Mouse (Mus musculus) hindbrain, embryonic 16.5 days (tissue): ENCODE measurements around the gene B3gat3. TPM values are rescaled to one million over a fixed set of nuclear protein-coding genes. Genes with fewer than 3 reads are reported as not detected.

Experiments
- ATAC-seq: fragments of 200-750 bp; cut with Nextera tagmentation; 2 replicates; pipeline ENCODE4 v1.8.0; 2017; ENCODE audit warnings: moderate TSS enrichment, moderate library complexity
- H3K27ac ChIP-seq: fragments of 300-500 bp; sonication (generic); 2 replicates; pipeline ENCODE4 v1.5.1; 2014; ENCODE audit warnings: low read depth, mild to moderate bottlenecking, control low read depth, low read length, moderate library complexity
- H3K27me3 ChIP-seq: fragments of 300-500 bp; sonication (generic); replicated peaks from 2 replicates; pipeline ENCODE4 v1.6.1; 2014; ENCODE audit warnings: low read length; ENCODE audit not compliant: control insufficient read depth, insufficient read depth
- H3K36me3 ChIP-seq: fragments of 300-500 bp; sonication (generic); 2 replicates; pipeline ENCODE4 v1.6.1; 2014; ENCODE audit warnings: mild to moderate bottlenecking, low read length, moderate library complexity, mixed read lengths; ENCODE audit not compliant: control insufficient read depth, insufficient read depth
- H3K4me1 ChIP-seq: fragments of 300-500 bp; sonication (generic); 2 replicates; pipeline ENCODE4 v1.6.1; 2014; ENCODE audit warnings: low read depth, low read length; ENCODE audit not compliant: control insufficient read depth, insufficient read depth
- H3K4me2 ChIP-seq: fragments of 300-500 bp; sonication (generic); 2 replicates; pipeline ENCODE4 v1.6.1; 2014; ENCODE audit warnings: mild to moderate bottlenecking, low read length, control low read depth, moderate library complexity
- H3K4me3 ChIP-seq: fragments of 300-500 bp; sonication (generic); 2 replicates; pipeline ENCODE4 v1.5.1; 2014; ENCODE audit warnings: mild to moderate bottlenecking, low read length, control low read depth, moderate library complexity
- H3K9ac ChIP-seq: fragments of 300-500 bp; sonication (generic); 2 replicates; pipeline ENCODE4 v1.6.1; 2014; ENCODE audit warnings: low read depth, mild to moderate bottlenecking, control low read depth, low read length, moderate library complexity
- H3K9me3 ChIP-seq: fragments of 300-500 bp; sonication (generic); 2 replicates; pipeline ENCODE4 v1.6.1; 2014; ENCODE audit warnings: mild to moderate bottlenecking, low read length, moderate library complexity; ENCODE audit not compliant: control insufficient read depth
- WGBS: fragments of 180-500 bp; shearing (Covaris S2); extraction: QIAGEN DNeasy Blood & Tissue Kit; methylation state at CpG from one replicate; pipeline ENCODE4 v1.1.7; 2014; 5-methylcytosine and 5-hydroxymethylcytosine counted together
- polyA plus RNA-seq: library from polyadenylated mRNA; unstranded; fragments of >200 nt; fragmentation: Nextera tagmentation; extraction: Ambion mirVana; gene quantifications from 2 replicates; pipeline ENCODE4 v1.2.1, GENCODE M21; 2015

Gene B3gat3
- polyA plus RNA-seq, 1 experiment from 2014 or later = 99.5 TPM

GRCm38 (mm10) chr19:8945251-8945650 is 25.1 kb downstream of the B3gat3 start:
- Histone ChIP-seq H3K9me3 (no peaks in the 10 kb centered on the region), H3K27me3 (no peaks in the 10 kb centered on the region), H3K36me3 (peaks cover 41% of the 10 kb centered on the region), H3K4me2 (peak overlapping the region; percentile 38), H3K9ac (no peak overlapping the region; the same call in 1 of the 2 replicates), H3K27ac (no peak overlapping the region), H3K4me1 (peaks cover 22% of the 10 kb centered on the region), H3K4me3 (peak overlapping the region; percentile 13; the same call in 1 of the 2 replicates)
- ATAC-seq = no peak
- 86% methylated on average over 6 of the region's 6 CpGs for WGBS

DNA sequence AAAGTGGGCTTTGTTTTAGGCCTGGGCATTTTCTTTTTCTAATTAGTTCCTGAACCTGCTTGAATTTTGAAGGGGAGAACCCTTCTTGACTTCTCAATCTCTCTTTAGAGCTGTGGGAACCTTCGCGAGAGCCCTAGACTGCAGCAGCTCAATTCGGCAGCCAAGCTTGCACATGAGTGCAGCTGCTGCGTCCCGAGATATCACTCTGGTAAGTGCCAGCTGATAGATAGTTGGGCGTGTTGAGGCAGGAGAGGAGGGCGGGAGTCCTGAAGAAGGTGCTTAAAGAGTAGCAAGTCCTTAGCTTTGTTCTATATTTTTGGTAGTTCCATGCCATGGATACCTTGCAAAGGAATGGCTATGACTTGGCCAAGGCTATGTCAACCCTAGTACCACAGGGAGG is 26.8 kb downstream of the B3gat3 start:
- no peak overlapping the region for H3K27ac ChIP-seq
- no peak for ATAC-seq
- 90% methylated on average over 7 of the region's 7 CpGs for WGBS

DNA sequence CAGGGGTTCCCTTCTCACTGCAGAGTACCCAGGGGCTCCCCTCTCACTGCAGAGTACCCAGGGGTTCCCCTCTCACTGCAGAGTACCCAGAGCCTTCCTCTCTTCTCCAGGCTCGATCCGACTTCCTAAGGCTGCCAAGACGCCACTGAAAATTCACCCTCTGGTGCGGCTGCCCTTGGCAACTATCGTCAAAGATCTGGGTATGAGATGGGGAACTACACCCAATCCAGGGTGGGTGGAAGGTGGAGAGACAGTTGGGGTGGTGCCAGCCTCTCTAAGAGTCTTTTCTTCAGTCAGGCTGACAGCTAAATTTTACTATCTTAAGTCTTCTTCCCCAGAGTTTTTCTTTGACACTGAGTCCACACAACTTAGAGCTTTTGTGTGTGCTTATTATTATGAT is 30.0 kb downstream of the B3gat3 start:
- Histone ChIP-seq H3K9me3 (no peaks in the 10 kb centered on the region), H3K36me3 (peaks cover 52% of the 10 kb centered on the region), H3K4me2 (no peak overlapping the region), H3K4me3 (no peak overlapping the region), H3K27me3 (no peaks in the 10 kb centered on the region), H3K27ac (no peak overlapping the region), H3K4me1 (peaks cover 19% of the 10 kb centered on the region), H3K9ac (no peak overlapping the region)
- 89% methylated on average over 5 of the region's 5 CpGs for WGBS
- ATAC-seq = no peak

More for the DNA sequence above, 26.8 kb downstream of the B3gat3 start:
- H3K27me3 ChIP-seq = no peaks in the 10 kb centered on the region
- peaks cover 16% of the 10 kb centered on the region for H3K4me1 ChIP-seq
- H3K9me3 ChIP-seq = no peaks in the 10 kb centered on the region
- H3K4me3 ChIP-seq = no peak overlapping the region
- no peak overlapping the region for H3K9ac ChIP-seq
- peaks cover 55% of the 10 kb centered on the region for H3K36me3 ChIP-seq
- no peak overlapping the region for H3K4me2 ChIP-seq

- H3K4me2 ChIP-seq = no peak overlapping the region
- H3K36me3 ChIP-seq = peaks cover 41% of the 10 kb centered on the region
- H3K4me3 ChIP-seq = no peak overlapping the region
- H3K9me3 ChIP-seq = no peaks in the 10 kb centered on the region
- H3K9ac ChIP-seq = no peak overlapping the region
- no peaks in the 10 kb centered on the region for H3K27me3 ChIP-seq
- peaks cover 22% of the 10 kb centered on the region for H3K4me1 ChIP-seq
- peak overlapping the region; percentile 86 for H3K27ac ChIP-seq
- 73% methylated on average over 9 of the region's 9 CpGs for WGBS
- ATAC-seq = no peak
Observed at GRCm38 (mm10) chr19:8952241-8952640, 32.1 kb downstream of the B3gat3 start.

DNA sequence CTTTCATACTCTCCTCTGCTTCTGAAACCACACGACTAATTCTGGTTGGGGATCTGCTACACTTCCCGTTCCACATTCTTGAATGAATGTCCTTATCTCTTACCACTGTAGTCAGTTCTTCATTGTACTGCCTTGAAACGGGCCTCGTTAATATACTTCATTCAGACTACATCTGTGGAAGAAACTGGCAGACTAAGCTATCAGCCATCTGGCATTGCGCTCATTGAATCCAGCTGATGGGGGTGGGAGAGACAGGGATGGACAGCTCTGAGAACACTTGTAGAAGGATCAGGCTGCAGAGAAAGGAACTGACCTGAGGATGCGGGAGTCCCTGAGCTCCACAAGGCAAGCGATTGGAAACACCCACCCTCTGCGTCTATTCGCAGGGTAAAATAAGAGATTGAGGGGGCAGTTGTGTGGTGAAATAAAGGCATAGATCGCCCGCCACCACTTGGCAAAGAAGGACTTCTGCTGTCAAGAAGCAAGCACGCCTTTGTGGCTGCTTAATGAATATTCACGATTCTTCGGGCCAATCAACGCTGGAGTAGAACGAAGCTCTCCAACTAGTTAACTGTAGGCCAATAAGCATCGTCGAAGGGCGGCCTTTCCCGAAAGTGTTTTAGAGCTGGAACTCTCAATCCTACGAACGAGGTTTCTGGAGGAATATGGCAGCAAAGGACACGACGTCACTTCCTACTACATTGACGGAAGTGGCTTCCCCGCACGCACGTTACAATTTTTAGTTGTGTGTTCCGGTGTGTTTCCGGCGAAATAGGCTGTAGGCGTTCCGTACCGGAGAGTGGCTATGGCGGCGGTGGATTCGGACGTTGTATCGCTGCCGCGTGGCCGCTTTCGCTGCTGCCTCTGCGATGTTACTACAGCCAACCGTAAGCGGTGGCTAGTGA is 33.2 kb downstream of the B3gat3 start, which contains the start of gene Tut1:
Gene Tut1, plus strand, starts transcription at position 713 of the 905 bp plus-strand sequence.
- H3K9me3 ChIP-seq = no peaks in the 10 kb centered on the region
- H3K4me1 ChIP-seq = peaks cover 22% of the 10 kb centered on the region
- H3K27me3 ChIP-seq = no peaks in the 10 kb centered on the region
- H3K4me3 ChIP-seq = peak within 1 kb of the TSS; percentile 69
- H3K27ac ChIP-seq = peak within 1 kb of the TSS; percentile 86
- H3K9ac ChIP-seq = peak within 1 kb of the TSS; percentile 73
- H3K4me2 ChIP-seq = peak within 1 kb of the TSS; percentile 68
- H3K36me3 ChIP-seq = peaks cover 31% of the 10 kb centered on the region
- ATAC-seq = peak; percentile 97
- 2% methylated on average over 46 of the region's 46 CpGs for WGBS

DNA sequence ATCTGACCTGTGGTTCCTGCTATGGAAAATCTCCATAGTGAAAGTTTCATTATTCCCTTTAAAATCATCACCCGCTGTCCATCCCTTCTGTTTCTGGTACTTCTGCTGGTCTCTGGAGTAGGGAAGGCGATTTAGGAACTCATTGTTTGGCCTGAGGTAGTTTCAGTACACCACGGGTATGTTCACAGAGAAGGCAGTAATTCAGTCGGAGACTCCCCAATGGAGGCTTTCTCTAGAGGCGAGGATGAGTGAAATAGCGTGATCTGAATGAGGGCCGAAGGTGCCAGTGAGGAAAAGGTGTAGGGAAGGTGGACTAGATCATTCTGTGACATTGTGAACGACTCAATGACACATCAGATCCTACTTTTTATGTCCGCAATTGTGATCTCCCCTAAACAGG is 34.0 kb downstream of the B3gat3 start:
- Histone ChIP-seq H3K4me1 (peaks cover 22% of the 10 kb centered on the region), H3K9ac (peak overlapping the region; percentile 73), H3K27ac (peak overlapping the region; percentile 71), H3K4me2 (peak overlapping the region; percentile 68), H3K36me3 (peaks cover 27% of the 10 kb centered on the region), H3K27me3 (no peaks in the 10 kb centered on the region), H3K9me3 (no peaks in the 10 kb centered on the region), H3K4me3 (peak overlapping the region; percentile 69)
- 9% methylated on average over 9 of the region's 9 CpGs for WGBS
- no peak for ATAC-seq

- H3K9ac ChIP-seq = no peak overlapping the region
- H3K4me1 ChIP-seq = peaks cover 2% of the 10 kb centered on the region
- H3K4me2 ChIP-seq = no peak overlapping the region
- no peak overlapping the region for H3K27ac ChIP-seq
- 98% methylated on average over 2 of the region's 2 CpGs for WGBS
- peaks cover 51% of the 10 kb centered on the region for H3K36me3 ChIP-seq
- no peaks in the 10 kb centered on the region for H3K9me3 ChIP-seq
- H3K27me3 ChIP-seq = no peaks in the 10 kb centered on the region
- ATAC-seq = no peak
- no peak overlapping the region for H3K4me3 ChIP-seq
Observed at GRCm38 (mm10) chr19:8962256-8962655, 42.1 kb downstream of the B3gat3 start.

GRCm38 (mm10) chr19:8965075-8965474 is 44.9 kb downstream of the B3gat3 start:
- ATAC-seq = no peak
- 92% methylated on average over 11 of the region's 11 CpGs for WGBS
- H3K4me1 ChIP-seq = peaks cover 12% of the 10 kb centered on the region
- peaks cover 42% of the 10 kb centered on the region for H3K36me3 ChIP-seq
- H3K27ac ChIP-seq = no peak overlapping the region
- H3K9me3 ChIP-seq = no peaks in the 10 kb centered on the region
- no peak overlapping the region for H3K4me2 ChIP-seq
- no peaks in the 10 kb centered on the region for H3K27me3 ChIP-seq
- H3K9ac ChIP-seq = no peak overlapping the region
- H3K4me3 ChIP-seq = no peak overlapping the region

GRCm38 (mm10) chr19:8965771-8966170 is 45.6 kb downstream of the B3gat3 start:
- Histone ChIP-seq H3K36me3 (peaks cover 42% of the 10 kb centered on the region), H3K4me3 (no peak overlapping the region; the same call in 1 of the 2 replicates), H3K9ac (no peak overlapping the region), H3K27ac (peak overlapping the region; percentile 52; the same call in 1 of the 2 replicates), H3K27me3 (no peaks in the 10 kb centered on the region), H3K9me3 (no peaks in the 10 kb centered on the region), H3K4me2 (peak overlapping the region; percentile 49), H3K4me1 (peaks cover 12% of the 10 kb centered on the region)
- 84% methylated on average over 8 of the region's 8 CpGs for WGBS
- ATAC-seq = no peak
